In the genomic region with DNA sequence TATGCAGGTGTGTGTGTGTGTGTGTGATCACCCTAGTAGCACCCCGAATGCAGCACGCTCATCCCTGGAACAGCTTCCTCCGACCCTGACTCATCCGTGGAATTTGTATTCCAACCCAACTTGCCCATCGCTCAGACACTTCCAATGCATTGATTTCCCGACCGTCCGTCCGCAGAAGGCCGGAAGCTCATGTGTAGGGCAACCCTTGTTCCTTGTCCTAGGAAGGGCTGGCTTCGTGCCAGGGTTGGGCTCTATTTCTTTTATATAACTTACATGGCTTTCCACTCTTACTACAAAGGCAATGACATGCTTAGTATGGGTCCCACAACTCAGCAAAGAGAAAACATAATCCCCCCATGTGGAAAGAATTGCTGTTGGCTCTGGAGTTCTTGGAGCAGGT, we compare ENCODE assay signal across 17 mouse cellular contexts. TPM values are rescaled to one million over a fixed set of nuclear protein-coding genes. Genes with fewer than 3 reads are reported as not detected.
"Had no signal": no experiment of that assay in that cellular context is flagged by ENCODE, and none has a peak within 500 bp of the region (broad histone marks: within the 10 kb centered on the region; RNA-seq: fewer than 3 reads in every experiment).

No protein-coding gene starts in this region.

- H3K4me1 ChIP-seq: kidney, embryonic 15.5 days; limb, embryonic 10.5 days; midbrain, embryonic 12.5 days; neural tube, embryonic 12.5 days had no signal

- DNase-seq: kidney, adult 18-20 months; lung, adult 2 months; lung, postnatal 36 days; thymus, adult 18-20 months; thymus, postnatal 14 days had no signal

- H3K4me3 ChIP-seq: kidney, embryonic 15.5 days; left cerebral cortex, adult 2 months; limb, embryonic 10.5 days; liver, embryonic 15.5 days; midbrain, embryonic 12.5 days; neural tube, embryonic 12.5 days; stomach, embryonic 15.5 days had no signal

- H3K9ac ChIP-seq: kidney, embryonic 15.5 days; liver, embryonic 15.5 days; midbrain, embryonic 12.5 days; neural tube, embryonic 12.5 days; stomach, embryonic 15.5 days had no signal

- H3K27ac ChIP-seq: kidney, embryonic 15.5 days; left cerebral cortex, adult 2 months; limb, embryonic 10.5 days; liver, embryonic 15.5 days; midbrain, embryonic 12.5 days; neural tube, embryonic 12.5 days; stomach, embryonic 15.5 days had no signal

- H3K4me2 ChIP-seq: kidney, embryonic 15.5 days; liver, embryonic 11.5 days; liver, embryonic 15.5 days; midbrain, embryonic 12.5 days; neural tube, embryonic 12.5 days; stomach, embryonic 15.5 days had no signal

- ATAC-seq: lung, postnatal 0 days had no signal

- H3K27me3 ChIP-seq: kidney, embryonic 15.5 days; liver, embryonic 15.5 days; midbrain, embryonic 12.5 days; neural tube, embryonic 12.5 days; stomach, embryonic 15.5 days had no signal

- H3K36me3 ChIP-seq: kidney, embryonic 15.5 days; limb, embryonic 10.5 days; liver, embryonic 15.5 days; midbrain, embryonic 12.5 days; neural tube, embryonic 12.5 days; stomach, embryonic 15.5 days had no signal

- H3K9me3 ChIP-seq: limb, embryonic 10.5 days; liver, embryonic 15.5 days; midbrain, embryonic 12.5 days; neural tube, embryonic 12.5 days; stomach, embryonic 15.5 days had no signal

RNA-seq across cellular contexts. Expression of gene Cabp7, which starts 54.4 kb away (rescaled TPM):
- total RNA-seq: megakaryocyte progenitor cell, adult 5-6 weeks; monocyte, adult 5-6 weeks had no signal
- polyA plus RNA-seq: spleen, adult 2 months had no signal
